Mouse (Mus musculus) embryonic facial prominence, embryonic 13.5 days (tissue): ENCODE results near the gene Filip1l. TPM values are rescaled to one million over a fixed set of nuclear protein-coding genes. Genes with fewer than 3 reads are reported as not detected.

Experiments used
- ATAC-seq: fragments of 200-750 bp; cut with Nextera tagmentation; 2 replicates; pipeline ENCODE4 v1.8.0; 2017; ENCODE audit warnings: low read depth; ENCODE audit not compliant: insufficient number of reproducible peaks, insufficient read depth, low FRiP score, low TSS enrichment
- H3K27ac ChIP-seq: fragments of 300-500 bp; sonication (generic); 2 replicates; pipeline ENCODE4 v1.5.1; 2015; ENCODE audit warnings: moderate library complexity, mild to moderate bottlenecking, inconsistent platforms
- H3K27me3 ChIP-seq: fragments of 300-500 bp; sonication (generic); 2 replicates; pipeline ENCODE4 v1.6.1; 2015; ENCODE audit warnings: mild to moderate bottlenecking, inconsistent platforms
- H3K36me3 ChIP-seq: fragments of 300-500 bp; sonication (generic); 2 replicates; pipeline ENCODE4 v1.6.1; 2015; ENCODE audit warnings: mild to moderate bottlenecking, inconsistent platforms
- H3K4me1 ChIP-seq: fragments of 300-500 bp; sonication (generic); 2 replicates; pipeline ENCODE4 v1.6.1; 2015; ENCODE audit warnings: inconsistent platforms
- H3K4me2 ChIP-seq: fragments of 300-500 bp; sonication (generic); 2 replicates; pipeline ENCODE4 v1.6.1; 2015; ENCODE audit warnings: moderate library complexity, mild to moderate bottlenecking, inconsistent platforms
- H3K4me3 ChIP-seq: fragments of 300-500 bp; sonication (generic); 2 replicates; pipeline ENCODE4 v1.5.1; 2015; ENCODE audit warnings: mild to moderate bottlenecking, inconsistent platforms
- H3K9ac ChIP-seq: fragments of 300-500 bp; sonication (generic); 2 replicates; pipeline ENCODE4 v1.6.1; 2015; ENCODE audit warnings: mild to moderate bottlenecking, inconsistent platforms
- H3K9me3 ChIP-seq: fragments of 300-500 bp; sonication (generic); 2 replicates; pipeline ENCODE4 v1.6.1; 2016; ENCODE audit warnings: inconsistent platforms
- WGBS: fragments of 180-500 bp; shearing (Covaris S2); methylation state at CpG from one replicate; pipeline ENCODE4 v1.1.7; 2015; ENCODE audit warnings: mixed read lengths; 5-methylcytosine and 5-hydroxymethylcytosine counted together
- polyA plus RNA-seq: library from polyadenylated mRNA; unstranded; fragments of >200 nt; fragmentation: Nextera tagmentation; extraction: Ambion mirVana; gene quantifications from 2 replicates; pipeline ENCODE4 v1.2.1, GENCODE M21; 2015

Gene Filip1l
- polyA plus RNA-seq, 1 experiment from 2014 or later, result 24.0 TPM

DNA sequence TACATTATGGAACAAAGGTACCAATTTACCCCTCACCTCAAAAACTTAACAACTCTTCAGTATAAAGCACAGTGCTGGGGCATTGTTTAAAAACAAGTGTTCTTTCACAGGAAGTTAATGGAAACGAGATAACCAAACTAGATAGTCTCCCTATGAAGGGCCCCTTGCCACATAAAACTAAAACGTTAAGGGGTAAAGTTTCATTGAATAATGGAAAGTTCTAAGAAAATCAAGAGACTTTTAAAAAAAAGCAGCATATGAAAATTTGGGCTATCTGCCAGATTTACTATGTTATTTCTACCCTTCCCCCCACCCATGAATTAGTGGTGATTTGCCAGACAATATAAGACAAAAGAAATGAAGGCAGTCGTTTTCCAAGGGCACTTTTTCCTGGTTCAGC lies 232.3 kb downstream of the Filip1l start:
- no peaks in the 10 kb centered on the region for H3K9me3 ChIP-seq
- H3K4me3 ChIP-seq, result no peak overlapping the region
- peaks cover 7% of the 10 kb centered on the region; the same call in 1 of the 2 replicates for H3K4me1 ChIP-seq
- no peak overlapping the region for H3K9ac ChIP-seq
- no peak overlapping the region for H3K4me2 ChIP-seq
- H3K27me3 ChIP-seq, result no peaks in the 10 kb centered on the region
- WGBS, result 50% methylated on average over 3 of the region's 3 CpGs
- no peaks in the 10 kb centered on the region for H3K36me3 ChIP-seq
- 0 out of 2 replicates have a peak overlapping the region, but pooled peaks have one; percentile 28 for H3K27ac ChIP-seq
- ATAC-seq, result no peak

DNA sequence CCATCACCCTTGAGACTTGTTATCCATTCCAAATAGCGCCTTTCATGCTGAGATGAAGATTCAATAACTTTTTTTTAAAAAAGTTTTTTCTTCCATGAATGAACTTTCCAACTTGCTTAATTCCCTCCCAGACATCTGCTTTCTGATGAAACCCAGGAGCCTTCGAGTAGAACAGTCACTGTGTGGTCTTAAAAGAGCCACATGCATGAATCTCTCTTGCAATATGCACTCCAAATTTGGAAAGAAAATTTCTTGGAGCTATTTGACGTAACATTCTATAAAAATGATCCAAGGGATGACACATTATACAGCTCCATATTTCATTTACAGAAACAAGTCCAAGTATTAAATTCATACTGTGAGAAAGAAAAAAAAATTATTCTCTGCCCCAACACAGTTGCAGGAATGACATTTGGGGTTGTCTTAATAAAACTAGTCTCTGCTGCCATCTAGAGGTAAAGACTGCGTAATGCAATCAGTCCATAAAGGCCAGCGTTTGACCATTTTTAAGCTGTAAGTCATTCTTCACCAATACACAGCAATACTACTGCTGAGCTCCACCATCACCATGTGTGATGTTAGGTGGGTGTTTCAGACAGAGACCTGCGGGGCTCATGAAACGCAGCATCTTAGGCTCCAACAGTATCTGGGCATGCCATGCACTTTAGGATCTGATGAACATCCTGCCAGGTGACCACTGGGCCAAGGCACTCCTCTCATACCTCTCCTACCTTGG lies 240.7 kb downstream of the Filip1l start:
- WGBS, result 35% methylated on average over 7 of the region's 7 CpGs
- Histone ChIP-seq H3K27ac (no peak overlapping the region), H3K4me1 (no peaks in the 10 kb centered on the region), H3K36me3 (no peaks in the 10 kb centered on the region), H3K9ac (no peak overlapping the region), H3K4me2 (no peak overlapping the region), H3K9me3 (no peaks in the 10 kb centered on the region), H3K4me3 (no peak overlapping the region), H3K27me3 (no peaks in the 10 kb centered on the region)
- ATAC-seq, result no peak

DNA sequence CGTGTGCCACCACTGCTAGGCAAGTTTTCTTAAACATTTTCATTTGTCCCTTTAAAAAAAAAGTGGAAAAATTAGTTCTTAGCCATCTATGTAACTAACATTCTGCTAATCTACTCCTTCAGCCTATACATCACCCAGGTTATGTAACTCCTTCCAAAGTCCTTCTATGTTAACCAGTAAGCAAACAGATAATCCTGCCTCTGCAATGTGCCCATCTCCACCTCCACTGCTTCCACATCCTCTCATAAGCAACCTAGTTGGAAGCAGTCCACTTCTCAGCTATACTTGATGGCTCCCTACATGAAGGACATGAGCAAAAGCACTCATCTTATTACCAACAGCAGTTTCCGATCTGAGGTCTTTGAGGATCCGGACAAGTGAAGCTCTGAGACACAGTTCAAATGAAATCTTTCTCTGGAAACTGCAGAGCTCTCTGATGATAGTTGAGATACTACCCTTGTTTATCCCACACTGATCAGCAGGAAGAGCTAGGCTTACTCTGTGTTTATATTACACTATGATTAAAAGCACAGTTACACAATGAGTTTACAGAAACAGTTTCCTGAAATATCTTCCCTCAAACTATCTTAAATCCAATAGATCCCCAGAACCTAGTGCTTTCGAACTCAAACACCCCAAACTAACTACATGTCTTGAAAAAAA lies 244.5 kb downstream of the Filip1l start:
- H3K36me3 ChIP-seq, result no peaks in the 10 kb centered on the region
- no peak overlapping the region for H3K27ac ChIP-seq
- 80% methylated on average over 4 of the region's 4 CpGs for WGBS
- no peak for ATAC-seq
- no peak overlapping the region for H3K4me3 ChIP-seq
- no peaks in the 10 kb centered on the region for H3K4me1 ChIP-seq
- H3K9me3 ChIP-seq, result no peaks in the 10 kb centered on the region
- no peak overlapping the region for H3K9ac ChIP-seq
- H3K4me2 ChIP-seq, result no peak overlapping the region
- H3K27me3 ChIP-seq, result no peaks in the 10 kb centered on the region

DNA sequence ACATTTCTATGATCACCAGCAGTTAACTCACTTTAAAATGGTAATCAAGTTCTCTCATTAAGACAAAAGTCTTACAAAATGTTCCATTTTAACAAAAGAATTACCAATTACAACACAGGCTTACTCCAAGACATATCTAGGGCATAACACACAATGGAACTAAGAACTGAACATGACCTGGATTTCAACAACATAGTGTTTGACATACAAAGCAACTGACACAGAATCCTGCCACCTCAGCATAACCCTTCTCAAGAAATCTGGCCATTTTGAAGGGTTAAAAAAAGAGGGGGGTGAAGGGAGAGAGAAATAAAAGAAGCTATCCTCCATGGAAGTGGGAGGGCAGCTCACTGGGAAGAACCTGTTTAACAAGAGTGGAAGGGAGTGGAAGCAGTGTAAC lies 248.1 kb downstream of the Filip1l start:
- H3K4me2 ChIP-seq, result no peak overlapping the region
- H3K4me3 ChIP-seq, result no peak overlapping the region
- H3K27me3 ChIP-seq, result no peaks in the 10 kb centered on the region
- peaks cover 8% of the 10 kb centered on the region; the same call in 1 of the 2 replicates for H3K4me1 ChIP-seq
- no peaks in the 10 kb centered on the region for H3K9me3 ChIP-seq
- no peak overlapping the region for H3K27ac ChIP-seq
- no peak for ATAC-seq
- H3K36me3 ChIP-seq, result no peaks in the 10 kb centered on the region
- H3K9ac ChIP-seq, result no peak overlapping the region

DNA sequence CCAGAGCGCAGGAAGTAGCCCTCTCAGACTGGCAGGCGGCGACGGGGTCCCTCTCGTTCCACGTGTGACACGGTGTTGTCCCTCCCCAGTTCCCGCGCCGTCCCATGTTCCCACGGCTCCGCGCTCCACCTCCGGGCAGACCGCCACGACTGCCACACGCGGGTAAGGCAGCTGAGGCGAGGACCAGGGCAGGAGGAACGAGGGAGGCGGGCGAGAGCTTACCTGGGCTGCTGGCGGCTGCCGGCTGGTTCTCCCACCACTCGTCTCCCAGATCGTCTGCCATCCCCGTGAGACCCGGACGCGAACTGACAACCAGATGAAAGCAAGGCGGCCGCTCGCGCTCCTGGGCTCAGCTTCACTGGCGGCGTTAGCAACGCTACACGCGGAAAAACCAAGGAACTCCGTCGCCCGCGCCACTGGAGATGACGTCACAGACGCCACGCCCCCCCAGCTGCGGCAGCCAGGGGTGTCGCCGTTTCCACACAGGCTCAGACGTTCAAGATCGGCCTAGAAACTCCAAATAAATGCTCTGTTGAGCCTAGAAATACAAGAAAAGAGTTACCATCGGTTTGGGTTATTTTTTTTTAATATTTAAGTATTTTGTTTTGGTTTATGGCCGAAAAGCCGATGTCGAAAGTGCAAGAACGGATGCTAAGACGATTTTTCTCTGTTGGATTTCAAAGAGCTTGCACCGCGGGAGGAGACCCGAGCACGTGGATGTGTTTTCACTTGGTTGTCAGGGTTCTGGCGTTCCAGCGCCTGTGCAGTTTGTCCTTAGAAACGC lies 253.7 kb downstream of the Filip1l start, which contains the start of gene Cmss1:
Gene Cmss1, minus strand, starts transcription at position 421 of the 784 bp plus-strand sequence.
- H3K27me3 ChIP-seq, result no peaks in the 10 kb centered on the region
- peak; percentile 76 for ATAC-seq
- peaks cover 13% of the 10 kb centered on the region for H3K4me1 ChIP-seq
- H3K4me2 ChIP-seq, result peak within 1 kb of the TSS; percentile 74
- no peaks in the 10 kb centered on the region for H3K9me3 ChIP-seq
- H3K4me3 ChIP-seq, result peak within 1 kb of the TSS; percentile 84
- WGBS, result under 1% methylated on average over 64 of the region's 64 CpGs
- peak within 1 kb of the TSS; percentile 82 for H3K9ac ChIP-seq
- peak within 1 kb of the TSS; percentile 73 for H3K27ac ChIP-seq
- H3K36me3 ChIP-seq, result no peaks in the 10 kb centered on the region

DNA sequence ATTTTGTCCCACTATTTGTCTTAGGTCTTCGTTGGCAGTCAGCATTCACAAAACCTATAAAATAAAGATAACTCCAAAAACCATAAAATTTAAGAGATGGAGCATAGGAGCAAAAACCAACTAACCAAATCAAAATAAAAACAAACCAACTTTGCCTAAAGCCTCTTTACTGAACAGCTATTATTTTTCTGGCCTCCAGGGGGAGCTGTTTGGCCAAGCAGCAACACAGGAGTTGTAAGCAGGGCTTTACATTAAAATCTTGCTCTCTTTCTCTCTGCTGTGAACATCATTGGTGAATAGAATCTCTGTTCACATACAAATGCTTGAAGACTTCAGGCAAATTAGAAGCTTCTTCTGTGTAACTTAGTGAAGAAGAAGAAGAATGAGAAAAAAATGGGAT lies 258.9 kb downstream of the Filip1l start:
- Histone ChIP-seq H3K27ac (no peak overlapping the region), H3K27me3 (no peaks in the 10 kb centered on the region), H3K36me3 (no peaks in the 10 kb centered on the region), H3K4me1 (peaks cover 5% of the 10 kb centered on the region), H3K4me3 (no peak overlapping the region), H3K4me2 (no peak overlapping the region), H3K9me3 (no peaks in the 10 kb centered on the region), H3K9ac (no peak overlapping the region)
- 5% methylated on average over 1 of the region's 1 CpGs for WGBS
- no peak for ATAC-seq

Other genes with a start within 250 kb of the Filip1l start
- 41.3 and 41.8 TPM in 2 replicates for gene Tomm70a, start 231.4 kb upstream of the Filip1l start, polyA plus RNA-seq
- gene Nit2, start 185.8 kb upstream of the Filip1l start, polyA plus RNA-seq, result 91.7 and 98.7 TPM in 2 replicates
- 32.9 and 33.6 TPM in 2 replicates for gene Tbc1d23, start 121.6 kb upstream of the Filip1l start, polyA plus RNA-seq
- gene Tmem30c, start 60.2 kb upstream of the Filip1l start, polyA plus RNA-seq, result 0.18 and 0.25 TPM in 2 replicates